Mouse (Mus musculus) lung, postnatal 0 days (tissue): ENCODE data around the gene Cdt1. TPM values are rescaled to one million over a fixed set of nuclear protein-coding genes. Genes with fewer than 3 reads are reported as not detected.

Experiments
- ATAC-seq: fragments of 200-750 bp; cut with Nextera tagmentation; 2 replicates; pipeline ENCODE4 v1.8.0; 2017; ENCODE audit warnings: moderate library complexity
- DNase-seq: peaks from one replicate; pipeline ENCODE4 v3.0.0-alpha.2; 2016; ENCODE audit warnings: low spot score
- H3K27ac ChIP-seq: fragments of 300-500 bp; sonication (generic); 2 replicates; pipeline ENCODE4 v1.5.1; 2014; ENCODE audit warnings: antibody characterized with exemption, mild to moderate bottlenecking, low read length, mixed read lengths
- H3K27me3 ChIP-seq: fragments of 300-500 bp; sonication (generic); replicated peaks from 2 replicates; pipeline ENCODE4 v1.6.1; 2014; ENCODE audit warnings: low read length, mixed read lengths; ENCODE audit not compliant: insufficient read depth
- H3K36me3 ChIP-seq: fragments of 300-500 bp; sonication (generic); 2 replicates; pipeline ENCODE4 v1.6.1; 2014; ENCODE audit warnings: low read length, mixed read lengths; ENCODE audit not compliant: insufficient read depth
- H3K4me1 ChIP-seq: fragments of 300-500 bp; sonication (generic); 2 replicates; pipeline ENCODE4 v1.6.1; 2014; ENCODE audit warnings: antibody characterized with exemption, low read depth, low read length, mixed read lengths; ENCODE audit not compliant: insufficient read depth
- H3K4me2 ChIP-seq: fragments of 300-500 bp; sonication (generic); replicated peaks from 2 replicates; pipeline ENCODE4 v1.6.1; 2014; ENCODE audit warnings: low read depth, mild to moderate bottlenecking, low read length, moderate library complexity, mixed read lengths
- H3K4me3 ChIP-seq: fragments of 300-500 bp; sonication (generic); 2 replicates; pipeline ENCODE4 v1.5.1; 2014; ENCODE audit warnings: low read depth, low read length
- H3K9ac ChIP-seq: fragments of 300-500 bp; sonication (generic); replicated peaks from 2 replicates; pipeline ENCODE4 v1.6.1; 2014; ENCODE audit warnings: low read depth, mild to moderate bottlenecking
- H3K9me3 ChIP-seq: fragments of 300-500 bp; sonication (generic); 2 replicates; pipeline ENCODE4 v1.6.1; 2016; ENCODE audit warnings: low read length, mixed read lengths
- CTCF ChIP-seq: IDR thresholded peaks from 2 replicates; pipeline ENCODE4 v1.5.1; 2016; ENCODE audit warnings: antibody characterized with exemption, mild to moderate bottlenecking
- EP300 ChIP-seq: IDR thresholded peaks from 2 replicates; pipeline ENCODE4 v1.6.1; 2016; ENCODE audit warnings: antibody characterized with exemption, mild to moderate bottlenecking, control low read depth
- whole genome bisulfite sequencing: fragments of 180-500 bp; shearing (Covaris S2); extraction: QIAGEN DNeasy Blood & Tissue Kit; methylation state at CpG from one replicate; pipeline ENCODE4 v1.1.7; 2014; 5-methylcytosine and 5-hydroxymethylcytosine counted together
- polyA plus RNA-seq: library from polyadenylated mRNA; unstranded; fragments of >200 nt; fragmentation: Nextera tagmentation; extraction: Ambion mirVana; gene quantifications from 2 replicates; pipeline ENCODE4 v1.2.1, GENCODE M21; 2015

The Cdt1 gene
- polyA plus RNA-seq, 1 experiment from 2014 or later = 7.4 TPM

DNA sequence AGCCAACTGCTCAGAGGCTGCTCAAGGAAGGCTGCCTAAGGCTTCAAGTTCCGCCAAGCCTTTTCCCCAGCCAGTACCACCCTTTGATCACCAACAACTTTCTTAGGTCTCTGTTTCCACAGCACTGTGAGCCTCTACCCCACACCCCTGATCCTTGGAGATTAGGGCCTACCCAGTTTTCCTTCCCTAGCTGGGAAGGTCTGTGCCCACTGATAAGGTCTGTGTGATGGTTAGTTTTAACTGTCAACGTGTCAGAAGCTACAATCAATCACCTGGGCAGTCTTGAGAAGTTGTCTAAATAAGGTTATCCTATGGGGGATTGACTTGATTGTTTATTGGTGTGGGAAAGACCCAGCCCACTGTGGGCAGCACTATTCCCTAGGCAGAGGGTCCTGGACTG is 30.0 kb upstream of the Cdt1 start:
- Histone ChIP-seq H3K27ac (peak overlapping the region; percentile 88), H3K4me3 (no peak overlapping the region), H3K9ac (no peak overlapping the region), H3K9me3 (no peaks in the 10 kb centered on the region), H3K27me3 (no peaks in the 10 kb centered on the region), H3K4me2 (no peak overlapping the region), H3K4me1 (peaks cover 23% of the 10 kb centered on the region; the same call in 1 of the 2 replicates), H3K36me3 (no peaks in the 10 kb centered on the region)
- no peak for TF ChIP-seq CTCF
- no peak for TF ChIP-seq EP300
- peak; percentile 8 for DNase-seq
- no peak for ATAC-seq
- 38% methylated on average over 2 of the region's 2 CpGs for WGBS

DNA sequence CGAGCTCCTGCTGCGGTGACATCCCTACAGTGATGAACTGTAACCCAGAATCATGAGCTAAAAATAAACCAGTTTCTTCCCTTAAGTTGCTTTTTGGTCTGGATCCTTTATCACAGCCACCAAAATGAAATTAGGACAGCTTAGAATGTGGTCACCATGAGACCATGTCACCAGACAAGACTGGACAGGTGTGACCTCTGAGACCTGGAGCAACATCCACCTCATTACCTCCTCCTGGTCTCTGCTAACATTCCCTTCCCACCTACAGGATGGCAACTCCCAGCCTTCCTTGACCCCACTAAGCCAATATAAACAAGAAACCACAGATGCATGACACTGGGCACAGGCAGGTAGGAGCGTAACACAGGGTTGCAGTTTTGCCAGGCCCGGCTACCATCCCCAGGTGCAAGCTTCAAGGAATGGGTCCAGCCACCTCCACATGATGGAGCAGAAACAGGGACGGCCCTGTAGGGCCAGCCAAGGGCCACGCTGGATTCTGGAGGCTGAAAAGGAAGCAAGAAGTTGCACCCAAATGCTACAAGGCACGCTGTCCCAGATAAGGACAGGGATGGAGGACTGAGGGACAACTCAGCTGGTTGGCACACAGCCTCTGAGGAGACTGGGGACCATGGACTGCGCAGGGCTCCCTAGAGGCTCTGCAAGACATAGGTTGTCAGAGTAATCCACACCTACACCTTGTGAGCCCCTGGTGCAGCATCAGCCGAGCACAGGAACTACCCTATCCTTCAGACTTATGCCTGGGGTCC is 29.3 kb upstream of the Cdt1 start:
- H3K4me1 ChIP-seq = peaks cover 23% of the 10 kb centered on the region; the same call in 1 of the 2 replicates
- peak overlapping the region; percentile 88 for H3K27ac ChIP-seq
- DNase-seq (no peak), ATAC-seq (no peak)
- 82% methylated on average over 9 of the region's 9 CpGs for WGBS
- no peaks in the 10 kb centered on the region for H3K36me3 ChIP-seq
- no peak overlapping the region for H3K4me2 ChIP-seq
- no peaks in the 10 kb centered on the region for H3K9me3 ChIP-seq
- H3K4me3 ChIP-seq = no peak overlapping the region
- H3K27me3 ChIP-seq = no peaks in the 10 kb centered on the region
- no peak for TF ChIP-seq EP300
- TF ChIP-seq CTCF = no peak
- no peak overlapping the region for H3K9ac ChIP-seq

DNA sequence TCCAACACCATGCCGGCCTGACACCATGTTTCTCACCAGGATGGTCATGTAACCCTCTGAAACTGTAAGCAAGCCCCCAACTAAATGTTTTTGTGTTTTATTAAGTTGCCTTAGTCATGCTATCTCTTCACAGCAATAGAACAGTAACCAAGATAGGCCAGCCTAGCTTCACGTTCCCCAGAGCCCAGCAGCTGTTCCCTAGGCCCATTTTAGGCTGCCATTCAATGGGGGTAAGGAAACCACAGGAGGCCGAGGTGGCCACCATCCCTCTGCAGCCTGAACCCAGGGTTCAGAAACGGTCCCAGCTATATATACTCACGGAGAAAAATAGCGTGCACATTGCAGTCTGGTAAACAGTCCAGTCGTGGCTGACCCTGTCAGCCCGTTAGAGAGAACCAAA is 23.7 kb upstream of the Cdt1 start:
- Histone ChIP-seq H3K27ac (no peak overlapping the region), H3K27me3 (no peaks in the 10 kb centered on the region), H3K4me3 (no peak overlapping the region), H3K9me3 (no peaks in the 10 kb centered on the region), H3K9ac (no peak overlapping the region), H3K4me1 (peaks cover 25% of the 10 kb centered on the region), H3K4me2 (no peak overlapping the region), H3K36me3 (no peaks in the 10 kb centered on the region)
- no peak for ATAC-seq
- TF ChIP-seq EP300 = no peak
- TF ChIP-seq CTCF = no peak
- WGBS = 87% methylated on average over 8 of the region's 8 CpGs
- no peak for DNase-seq

DNA sequence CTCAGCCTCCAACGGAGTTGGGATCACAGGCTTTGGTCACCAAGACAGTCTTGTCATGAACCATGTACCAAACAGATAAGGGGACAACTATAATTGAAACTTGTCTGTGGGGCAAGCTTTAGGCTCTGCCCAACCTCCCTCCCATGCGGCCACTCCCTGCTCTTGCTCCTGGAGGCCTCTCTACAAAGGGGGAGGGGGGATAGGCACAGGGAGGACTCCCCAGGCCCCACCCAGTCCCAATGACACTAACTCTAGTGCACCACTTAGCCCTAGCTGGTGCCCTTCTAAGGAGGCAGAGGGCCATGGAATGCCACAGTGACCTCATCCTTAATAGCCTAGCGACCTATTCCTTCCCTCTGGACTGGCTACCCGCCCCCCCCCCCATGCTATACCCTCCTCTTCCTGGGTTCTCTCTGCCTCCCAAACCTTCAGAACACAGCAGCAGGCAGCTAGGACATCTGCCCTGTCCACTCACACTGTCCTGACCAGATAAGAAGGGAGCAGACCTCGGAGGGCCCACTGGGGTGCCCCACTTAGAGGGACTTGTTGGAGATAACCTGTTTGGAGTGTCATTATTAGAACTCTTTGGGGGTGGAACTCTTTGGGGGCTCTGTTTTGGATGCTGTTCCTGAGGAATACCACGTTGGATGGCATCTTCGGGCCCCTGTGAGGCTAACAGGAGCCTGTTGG is 21.6 kb upstream of the Cdt1 start:
- Histone ChIP-seq H3K4me1 (peaks cover 28% of the 10 kb centered on the region), H3K27ac (peak overlapping the region; percentile 85), H3K36me3 (no peaks in the 10 kb centered on the region), H3K9ac (peak overlapping the region; percentile 16; the same call in 1 of the 2 replicates), H3K9me3 (no peaks in the 10 kb centered on the region), H3K27me3 (no peaks in the 10 kb centered on the region), H3K4me2 (0 out of 2 replicates have a peak overlapping the region, but pooled peaks have one; percentile 6), H3K4me3 (no peak overlapping the region)
- WGBS = 53% methylated on average over 6 of the region's 7 CpGs
- ATAC-seq = peak; percentile 62
- DNase-seq = peak; percentile 82
- TF ChIP-seq EP300 = 0 out of 2 replicates have a peak, but pooled peaks have one; percentile 16
- TF ChIP-seq CTCF = no peak

DNA sequence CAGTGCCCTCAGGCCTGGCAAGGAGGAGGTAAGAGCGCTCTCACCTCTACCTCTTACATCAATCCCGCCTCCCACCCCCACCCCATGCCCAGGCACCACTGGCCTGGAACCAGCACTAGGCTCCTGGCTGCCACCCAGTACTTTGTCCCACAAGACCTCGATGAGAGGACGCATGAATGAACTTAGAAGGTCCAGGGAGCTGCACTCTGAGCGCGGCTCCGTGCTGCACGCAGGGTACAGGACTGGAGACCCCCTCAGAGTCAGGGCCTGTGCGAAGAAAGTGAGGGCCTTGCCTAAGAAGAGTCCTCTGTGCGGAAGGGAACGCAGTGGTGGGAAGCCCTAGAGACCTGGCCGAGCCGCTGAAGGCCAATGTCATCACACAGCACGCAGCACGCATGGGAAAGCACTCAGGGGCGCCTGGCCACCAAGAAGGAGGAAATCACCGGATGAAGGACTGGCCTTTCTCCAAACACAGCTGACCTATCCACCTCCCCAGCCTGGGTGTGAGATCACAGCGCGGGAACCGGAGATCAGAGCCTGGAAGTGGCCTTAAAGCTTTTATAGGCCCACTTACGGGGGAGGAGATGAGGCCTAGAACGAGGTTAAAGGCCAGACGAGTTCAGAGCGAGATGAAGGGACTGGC is 20.9 kb upstream of the Cdt1 start:
- H3K4me1 ChIP-seq = peaks cover 28% of the 10 kb centered on the region
- peak overlapping the region; percentile 85 for H3K27ac ChIP-seq
- TF ChIP-seq CTCF (no peak), EP300 (no peak)
- no peaks in the 10 kb centered on the region for H3K27me3 ChIP-seq
- DNase-seq (peak; percentile 75), ATAC-seq (peak; percentile 39)
- H3K4me3 ChIP-seq = 0 out of 2 replicates have a peak overlapping the region, but pooled peaks have one; percentile 8
- H3K9ac ChIP-seq = peak overlapping the region; percentile 16; the same call in 1 of the 2 replicates
- peak overlapping the region; percentile 41 for H3K4me2 ChIP-seq
- H3K9me3 ChIP-seq = no peaks in the 10 kb centered on the region
- 19% methylated on average over 24 of the region's 24 CpGs for WGBS
- H3K36me3 ChIP-seq = no peaks in the 10 kb centered on the region

DNA sequence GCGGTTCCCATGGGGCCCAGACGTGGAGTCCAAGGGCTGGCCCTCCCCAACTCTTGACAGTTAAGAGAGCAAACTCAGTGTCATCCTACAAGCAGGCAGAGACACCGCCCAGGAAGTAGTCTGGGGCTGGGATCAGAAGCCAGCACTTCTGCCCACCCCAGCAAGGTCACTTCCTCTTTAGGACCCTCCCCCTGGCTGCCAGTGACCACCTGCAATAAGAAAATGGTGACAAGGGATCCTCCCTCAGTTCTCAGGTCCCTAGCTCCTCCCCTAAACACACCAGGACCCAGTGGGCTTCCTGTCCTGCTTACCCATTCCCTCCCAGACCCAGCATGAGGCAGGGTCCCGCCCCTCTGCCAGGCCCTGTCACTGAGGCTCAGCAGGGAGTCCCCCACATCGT is 20.0 kb upstream of the Cdt1 start:
- WGBS = 24% methylated on average over 5 of the region's 5 CpGs
- ATAC-seq = no peak
- Histone ChIP-seq H3K4me2 (peak overlapping the region; percentile 84; the same call in 1 of the 2 replicates), H3K4me1 (peaks cover 28% of the 10 kb centered on the region), H3K9ac (0 out of 2 replicates have a peak overlapping the region, but pooled peaks have one; percentile 16), H3K9me3 (no peaks in the 10 kb centered on the region), H3K4me3 (no peak overlapping the region), H3K36me3 (no peaks in the 10 kb centered on the region), H3K27me3 (no peaks in the 10 kb centered on the region), H3K27ac (peak overlapping the region; percentile 85)
- peak; percentile 77 for DNase-seq
- no peak for TF ChIP-seq EP300
- TF ChIP-seq CTCF = no peak; the same call in 1 of the 2 replicates
